Mouse (Mus musculus) cerebellum, adult 8-10 months (tissue): Measurements from ENCODE around the gene Acrbp.
"Not testable (repeated sequence)": the region's sequence is repeated elsewhere in the genome, so short reads cannot be mapped to it uniquely, and the experiment has no call there.

Experiments used
- DNase-seq: peaks from one replicate; pipeline ENCODE4 v3.0.0; 2022

Acrbp gene

DNA sequence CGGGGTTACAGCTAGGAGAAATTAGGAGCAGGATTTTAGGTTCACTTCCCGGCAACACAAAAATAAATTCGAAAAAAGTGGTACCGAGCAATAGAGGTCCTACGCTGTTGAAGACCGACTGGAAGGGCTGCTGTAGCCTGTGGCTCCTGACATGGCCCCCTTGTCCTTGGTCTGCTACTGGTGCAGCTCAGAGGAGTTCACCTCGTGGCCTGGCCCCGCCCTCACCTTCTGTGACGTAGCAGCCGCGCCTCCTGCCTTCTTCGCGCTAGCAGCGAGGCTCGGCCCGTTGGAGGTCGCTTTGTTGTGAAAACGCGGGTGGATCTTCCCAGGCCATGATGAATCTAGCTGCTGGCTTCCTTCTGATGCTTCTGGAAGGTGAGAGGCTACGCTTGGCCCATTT is at the start of gene Acrbp:
Acrbp (plus strand) TSS at position 12 of the 400 bp plus-strand sequence.
- no peak for DNase-seq

DNA sequence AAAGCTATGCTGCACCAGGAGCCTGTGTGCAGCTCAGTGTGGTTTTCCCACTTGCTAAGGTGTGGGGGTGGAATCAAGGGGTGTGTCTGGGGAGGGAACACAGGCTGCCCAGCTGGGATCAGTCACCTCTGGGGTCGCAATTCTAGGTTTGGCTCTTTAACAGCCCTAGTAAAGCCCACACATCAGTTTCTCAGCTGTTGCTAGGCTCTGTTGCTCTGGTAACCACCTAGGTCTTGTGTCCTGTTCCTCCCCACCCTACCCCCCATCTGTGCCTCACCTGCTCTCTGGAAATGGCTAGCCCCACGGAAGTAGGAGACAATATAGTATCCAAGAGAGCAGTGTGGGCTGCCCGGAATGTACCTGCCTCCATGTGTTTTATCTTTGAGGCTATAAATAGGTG is 45.8 kb upstream of the Acrbp start:
- no peak for DNase-seq

DNA sequence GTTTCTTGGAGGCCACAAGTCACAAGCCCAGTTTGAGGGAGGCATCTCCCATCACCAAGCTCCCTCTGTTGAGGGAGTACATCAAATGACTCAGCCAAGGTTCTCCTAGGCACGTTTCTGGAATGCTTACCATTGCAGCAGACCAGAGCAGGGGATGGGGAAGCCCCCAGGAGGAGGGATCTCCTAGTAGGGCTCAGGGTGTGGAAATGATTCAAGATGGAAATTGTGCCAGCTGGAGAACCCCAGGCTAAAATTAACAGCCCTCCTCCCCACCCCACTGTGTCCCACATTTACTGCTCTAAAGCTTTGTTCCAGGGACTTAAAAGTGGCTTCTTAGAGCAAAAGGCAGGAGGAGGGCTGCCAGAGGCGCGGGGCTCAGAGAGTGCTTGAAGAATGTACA is 44.4 kb upstream of the Acrbp start:
- no peak for DNase-seq

DNA sequence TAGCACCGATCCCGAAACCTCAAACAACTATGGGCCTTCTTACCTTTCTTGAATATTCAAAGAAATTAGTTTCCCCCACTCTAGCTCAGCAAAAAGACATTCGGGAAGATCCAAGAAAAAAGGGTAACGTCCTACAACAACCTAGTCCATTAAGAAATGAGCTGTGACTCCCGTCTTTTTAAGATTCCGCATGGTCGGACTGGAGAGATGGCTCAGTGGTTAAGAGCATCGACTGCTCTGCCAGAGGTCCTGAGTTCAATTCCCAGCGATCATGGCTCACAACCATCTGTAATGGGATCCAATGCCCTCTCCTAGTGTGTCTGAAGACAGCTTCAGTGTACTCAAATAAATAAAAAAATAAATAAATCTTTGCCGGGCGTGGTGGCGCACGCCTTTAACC is 41.4 kb upstream of the Acrbp start:
- DNase-seq, result no peak

DNA sequence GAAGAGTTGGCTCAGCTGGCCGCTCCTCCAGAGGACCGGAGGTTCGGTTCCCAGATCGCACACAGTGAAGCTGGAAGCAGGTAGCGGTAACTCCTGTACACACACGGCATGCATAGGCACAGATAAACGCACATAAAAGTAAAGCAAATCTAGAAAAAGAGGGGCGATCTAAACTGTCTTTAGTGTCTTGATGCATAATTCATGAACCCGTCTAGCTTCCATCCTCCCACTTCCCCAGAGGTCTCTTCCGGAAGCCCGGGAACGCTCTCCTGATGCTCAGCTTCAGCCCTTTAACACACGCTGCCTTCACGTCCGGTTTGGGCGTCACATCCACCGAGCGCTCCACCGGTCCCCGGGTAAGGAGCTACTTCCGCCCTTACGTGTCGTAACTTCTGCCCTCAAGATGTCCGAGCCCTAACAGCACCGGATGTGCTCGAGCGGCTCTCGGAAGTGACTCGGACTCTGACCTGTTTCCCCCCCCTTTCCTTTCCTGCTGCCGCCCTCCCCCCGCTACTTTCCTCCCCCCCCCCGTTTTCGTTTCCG is 40.8 kb upstream of the Acrbp start:
- DNase-seq, result peak; percentile 96

DNA sequence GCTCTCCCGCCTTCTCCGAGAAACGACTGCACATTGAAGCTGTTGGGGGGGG is 40.5 kb upstream of the Acrbp start, which contains the start of gene Zfp384:
Zfp384 (plus strand) TSS at position 17 of the 52 bp plus-strand sequence.
- no peak for DNase-seq

DNA sequence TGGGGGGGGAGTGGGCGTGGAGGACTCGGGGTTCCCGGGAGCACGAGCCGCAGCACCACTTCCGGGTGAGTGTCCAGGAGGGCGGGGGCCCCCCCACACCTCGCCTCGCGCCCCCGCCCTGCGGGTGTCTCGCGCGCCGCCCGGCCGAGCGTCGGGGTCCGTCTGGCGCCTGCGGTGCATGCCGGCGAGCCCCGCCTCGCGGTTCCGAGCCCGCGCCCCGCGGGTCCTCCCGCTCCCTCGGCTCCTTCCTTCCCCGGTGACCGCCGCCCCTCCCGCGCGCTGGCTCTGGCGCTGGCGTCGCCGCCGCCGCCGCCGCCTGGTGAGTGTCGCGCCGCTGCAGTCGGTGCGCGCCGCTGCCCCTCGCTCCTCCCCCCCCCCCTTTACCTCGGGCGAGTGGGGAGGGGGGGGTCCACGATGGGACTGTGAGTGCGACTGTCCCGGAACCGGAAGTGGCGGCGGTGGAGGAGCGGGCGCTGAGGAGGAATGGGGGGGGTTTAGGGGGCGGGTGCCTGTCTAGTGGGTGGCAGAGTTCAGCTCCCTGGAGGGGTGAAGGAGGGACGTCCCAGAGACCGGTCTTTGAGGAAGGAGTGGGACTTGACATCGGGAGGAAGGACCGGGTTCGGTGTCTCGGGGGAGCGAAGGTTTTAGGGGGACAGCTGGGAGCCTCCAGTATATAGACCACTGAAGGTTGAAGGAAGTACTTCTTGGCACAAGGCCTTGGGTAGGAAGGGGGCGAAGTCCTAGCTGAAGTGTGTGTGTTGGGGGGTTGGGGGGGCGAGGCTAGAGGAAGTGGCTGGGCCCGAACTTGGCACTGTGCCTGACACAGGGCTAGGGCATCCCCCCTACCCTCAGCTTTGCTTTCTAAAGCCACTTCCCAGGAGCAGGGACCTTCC is 40.1 kb upstream of the Acrbp start:
- peak; percentile 69 for DNase-seq

DNA sequence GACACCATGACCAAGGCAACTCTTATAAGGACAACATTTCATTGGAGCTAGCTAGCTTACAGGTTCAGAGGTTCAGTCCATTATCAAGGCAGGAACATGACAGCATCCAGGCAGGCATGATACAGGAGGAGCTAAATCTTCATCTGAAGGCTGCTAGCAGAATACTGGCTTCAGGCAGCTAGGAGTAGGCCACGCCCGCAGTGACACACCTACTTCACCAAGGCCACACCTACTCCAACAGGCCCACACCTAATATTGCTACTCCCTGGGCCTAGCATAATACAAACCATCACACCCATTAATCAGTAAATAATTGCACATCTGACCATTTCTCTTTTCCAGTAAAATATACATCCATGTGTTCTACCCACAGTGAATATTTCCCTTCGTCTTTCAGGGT is 31.8 kb upstream of the Acrbp start:
- no peak for DNase-seq

DNA sequence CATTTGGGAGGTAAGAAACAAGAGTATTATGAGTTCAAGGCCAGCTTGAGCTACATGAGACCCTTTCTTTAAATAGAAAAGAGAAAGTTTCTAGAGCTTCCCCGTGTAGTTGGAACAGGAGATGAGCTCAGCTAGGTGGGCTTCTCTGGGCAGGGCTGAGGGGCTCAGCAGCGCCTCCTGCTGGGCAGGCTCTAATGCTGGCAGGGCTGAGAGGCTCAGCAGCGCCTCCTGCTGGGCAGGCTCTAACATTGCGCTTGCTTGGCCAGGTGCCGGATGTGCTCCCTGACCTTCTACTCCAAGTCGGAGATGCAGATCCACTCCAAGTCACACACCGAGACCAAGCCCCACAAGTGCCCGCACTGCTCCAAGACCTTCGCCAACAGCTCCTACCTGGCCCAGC is 19.0 kb upstream of the Acrbp start:
- DNase-seq, result peak; percentile 36

DNA sequence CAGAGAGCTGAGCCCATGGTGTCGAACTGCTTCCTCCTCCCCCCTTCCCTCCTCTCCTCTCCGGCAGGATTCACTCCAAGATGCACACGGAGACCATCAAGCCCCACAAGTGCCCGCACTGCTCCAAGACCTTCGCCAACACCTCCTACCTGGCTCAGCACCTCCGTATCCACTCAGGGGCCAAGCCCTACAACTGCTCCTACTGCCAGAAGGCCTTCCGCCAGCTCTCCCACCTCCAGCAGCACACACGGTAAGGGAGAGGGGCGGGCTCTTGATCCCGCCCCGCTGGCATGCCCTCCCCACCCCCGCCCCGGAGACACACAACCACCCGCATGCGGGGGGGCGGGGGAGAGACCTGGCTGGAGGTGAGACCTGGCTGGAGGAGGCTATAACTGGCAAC is 17.9 kb upstream of the Acrbp start:
- no peak for DNase-seq

DNA sequence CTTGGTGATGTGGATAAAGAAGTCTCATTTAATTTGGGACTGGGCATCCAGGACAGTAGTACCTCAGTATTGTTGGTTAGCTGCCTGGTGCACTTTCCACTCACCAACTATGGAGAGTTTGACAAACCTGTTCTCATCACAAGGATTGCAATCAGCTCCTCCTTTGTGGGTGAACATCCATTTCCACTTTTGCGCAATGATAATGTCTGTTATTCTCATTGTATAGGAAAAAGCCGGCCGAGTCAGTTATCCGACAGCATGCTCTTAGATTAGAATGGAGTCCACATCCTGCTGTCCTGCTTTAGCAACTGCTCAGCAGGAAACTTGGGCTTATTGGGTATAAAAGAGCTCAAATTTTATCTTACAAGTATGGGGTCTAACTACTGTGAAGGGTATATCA is 10.8 kb upstream of the Acrbp start:
- DNase-seq, result no peak

DNA sequence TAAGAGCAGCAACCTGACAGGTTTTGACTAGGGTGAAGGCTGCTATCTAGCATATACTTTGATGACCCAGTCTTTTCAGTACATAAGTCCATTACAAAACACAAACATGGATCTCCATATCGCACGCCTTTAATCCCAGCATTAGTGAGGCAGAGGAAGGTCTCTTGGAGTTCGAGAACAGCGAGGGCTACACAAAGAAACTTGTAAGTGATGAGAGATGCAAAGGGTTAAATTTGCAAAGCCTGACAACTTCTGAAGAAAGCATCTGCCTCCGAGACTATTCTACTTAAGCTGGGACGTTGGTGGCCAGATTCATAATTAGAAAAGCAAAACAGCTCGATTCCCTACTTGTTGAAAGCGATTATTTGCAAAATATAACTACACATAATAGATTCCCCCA is 10.4 kb upstream of the Acrbp start:
- DNase-seq, result no peak

DNA sequence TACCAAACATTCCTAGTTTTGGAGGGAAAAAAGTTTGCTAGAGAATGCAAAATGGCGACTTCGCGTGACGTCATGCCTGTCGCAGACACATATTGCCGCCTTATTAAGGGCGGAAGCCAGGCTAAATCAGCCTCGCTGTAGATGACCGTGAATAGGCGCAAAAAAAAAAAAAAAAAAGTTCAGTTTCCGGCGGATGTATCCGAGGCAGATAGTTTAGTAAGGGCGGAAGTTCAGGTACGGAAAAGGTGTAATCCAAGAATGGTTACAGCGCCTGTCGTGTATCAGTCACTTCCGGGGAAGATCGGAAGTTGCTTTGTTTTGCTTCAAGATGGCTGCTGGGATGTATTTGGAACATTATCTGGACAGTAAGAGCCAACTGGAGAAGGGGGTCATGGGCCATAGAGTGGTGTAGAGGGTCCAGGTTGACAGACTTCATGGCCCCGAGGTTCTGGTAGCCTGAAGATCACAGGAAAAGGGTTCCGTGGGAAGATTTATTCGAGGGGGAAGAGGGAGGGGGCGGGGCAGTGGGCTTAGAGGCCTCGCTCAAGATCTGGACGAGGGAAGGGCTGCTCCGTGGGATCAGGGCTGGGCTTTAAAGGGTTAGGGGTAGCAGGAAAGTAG is 9.8 kb upstream of the Acrbp start, which contains the start of gene Ing4:
Ing4 (plus strand) TSS at position 228 of the 621 bp plus-strand sequence.
- DNase-seq, result peak; percentile 84

DNA sequence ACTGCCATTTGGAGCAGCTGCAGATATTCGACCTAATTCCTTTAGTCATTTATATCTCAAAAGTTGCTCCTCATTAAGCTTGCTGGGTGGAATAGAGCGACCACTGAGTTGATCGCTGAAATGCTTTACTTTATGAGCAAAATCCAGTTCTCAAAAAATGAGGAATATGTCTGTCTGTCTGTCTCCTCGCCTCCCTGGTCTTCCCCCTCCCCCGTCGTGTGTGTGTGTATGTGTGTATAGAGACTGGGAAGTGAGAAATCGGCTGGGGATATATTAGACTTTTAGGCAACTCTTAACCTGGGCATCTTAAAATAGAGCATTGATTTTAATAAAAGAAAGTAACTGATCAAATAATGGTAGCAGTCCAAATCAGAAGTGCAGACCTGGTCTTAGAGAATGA is 9.3 kb upstream of the Acrbp start:
- DNase-seq, result no peak

DNA sequence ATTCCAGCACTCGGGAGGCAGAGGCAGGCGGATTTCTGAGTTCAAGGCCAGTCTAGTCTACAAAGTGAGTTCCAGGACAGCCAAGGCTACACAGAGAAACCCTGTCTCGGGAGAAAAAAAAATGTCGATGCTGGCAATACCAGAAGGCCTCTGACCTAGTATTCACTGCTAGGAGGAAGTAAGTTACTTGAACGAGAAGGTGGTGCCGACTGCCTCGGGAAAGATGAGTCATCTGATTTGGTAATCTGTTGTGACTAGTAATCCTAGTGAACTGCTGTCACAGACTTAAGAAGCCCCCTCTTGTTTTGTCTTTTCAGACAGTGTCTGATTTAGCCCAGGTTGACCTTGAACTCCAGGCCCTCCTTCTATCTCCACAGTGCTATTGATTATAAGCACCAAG is 8.4 kb upstream of the Acrbp start:
- no peak for DNase-seq

DNA sequence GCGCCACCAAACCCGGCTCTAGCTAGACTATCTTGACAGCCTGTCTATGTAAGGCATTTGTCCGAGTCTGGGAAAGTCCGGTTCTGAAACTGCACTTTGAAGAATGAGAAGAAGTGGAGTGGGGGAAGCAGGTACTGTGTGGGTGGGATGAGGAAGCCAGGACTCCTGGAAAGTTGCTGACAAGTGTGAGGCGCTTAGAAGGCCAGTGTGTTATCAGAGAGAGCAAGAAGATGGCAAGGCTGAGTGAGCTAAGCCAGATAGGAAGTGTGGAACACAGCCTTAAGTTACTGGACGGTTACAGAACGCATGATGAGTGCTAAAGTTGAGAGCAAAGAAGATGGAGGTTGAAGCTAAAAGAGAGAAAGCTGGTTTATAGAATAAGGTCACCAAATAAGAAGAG is 7.4 kb upstream of the Acrbp start:
- DNase-seq, result no peak

DNA sequence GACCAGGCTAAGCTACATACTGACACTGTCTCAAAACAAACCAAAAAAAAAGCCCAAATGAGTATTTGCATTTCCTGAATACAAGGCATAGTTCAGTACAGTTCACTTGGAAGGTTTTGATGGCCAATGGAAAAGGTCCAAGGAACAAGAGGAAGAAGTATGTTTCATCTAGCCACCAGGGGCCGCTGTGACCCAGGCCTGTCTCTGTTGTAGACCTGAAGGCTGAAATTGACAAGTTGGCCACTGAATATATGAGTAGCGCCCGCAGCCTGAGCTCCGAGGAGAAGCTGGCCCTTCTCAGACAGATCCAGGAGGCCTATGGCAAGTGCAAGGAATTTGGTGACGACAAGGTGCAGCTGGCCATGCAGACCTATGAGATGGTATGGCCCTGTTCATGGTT is 2.8 kb upstream of the Acrbp start:
- peak; percentile 85 for DNase-seq

DNA sequence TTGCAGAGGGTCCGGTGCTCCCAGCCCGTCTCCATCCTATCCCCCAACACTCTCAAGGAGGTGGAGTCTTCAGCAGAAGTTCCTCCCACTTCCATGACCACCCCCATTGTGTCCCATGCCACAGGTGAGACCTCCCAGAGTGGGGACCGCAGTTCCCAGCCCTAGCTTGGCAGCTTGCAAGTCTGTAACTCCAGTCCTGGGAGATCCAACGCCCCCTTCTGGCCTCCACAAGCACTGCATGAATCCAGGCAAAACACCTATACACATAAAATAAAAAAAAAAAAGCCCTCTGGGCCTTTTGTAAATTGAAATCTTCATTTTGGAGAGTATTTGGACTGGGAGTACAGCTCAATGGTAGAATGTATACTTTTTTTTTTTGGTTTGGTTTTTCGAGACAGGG is 1.7 kb downstream of the Acrbp start:
- no peak for DNase-seq

DNA sequence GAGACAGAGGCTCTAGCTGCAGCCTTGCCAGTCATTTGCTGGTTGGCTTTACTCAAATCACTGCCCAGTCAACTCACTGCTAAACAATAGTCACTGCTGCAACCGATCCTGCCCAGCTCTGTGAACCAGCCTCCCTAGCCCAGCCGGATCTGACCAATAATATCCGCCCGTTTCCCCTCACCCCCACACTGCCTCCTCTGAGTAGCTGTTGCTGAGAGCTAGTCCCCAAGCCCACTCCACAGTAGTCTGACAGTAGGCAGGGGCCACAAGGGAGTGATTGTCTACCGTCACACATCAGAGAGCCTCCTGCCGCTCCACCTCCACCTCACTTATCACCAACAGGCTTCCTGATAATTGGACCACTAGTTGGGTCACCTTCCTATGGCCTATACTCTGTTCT is 12.0 kb downstream of the Acrbp start:
- no peak for DNase-seq

DNA sequence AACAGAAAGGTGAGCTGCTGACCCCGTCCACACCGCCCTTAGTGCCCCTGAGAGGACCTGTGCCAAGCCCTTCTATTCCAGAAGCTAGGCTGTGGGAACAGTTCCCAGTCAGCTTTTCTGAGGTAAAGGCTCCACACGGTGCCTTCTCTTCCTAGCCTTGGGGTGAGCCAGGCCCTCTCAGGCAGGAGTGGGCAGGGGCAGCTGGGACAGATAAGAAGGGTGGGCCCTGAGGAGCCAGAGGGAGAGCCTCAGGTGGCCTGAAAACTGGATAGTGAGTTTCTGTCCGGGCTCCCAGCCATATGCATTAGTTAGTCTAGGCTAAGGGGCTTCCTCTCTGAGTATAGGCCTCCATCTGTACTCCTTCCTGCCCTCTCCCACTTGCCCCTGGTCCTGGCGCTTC is 13.0 kb downstream of the Acrbp start:
- DNase-seq, result no peak

DNA sequence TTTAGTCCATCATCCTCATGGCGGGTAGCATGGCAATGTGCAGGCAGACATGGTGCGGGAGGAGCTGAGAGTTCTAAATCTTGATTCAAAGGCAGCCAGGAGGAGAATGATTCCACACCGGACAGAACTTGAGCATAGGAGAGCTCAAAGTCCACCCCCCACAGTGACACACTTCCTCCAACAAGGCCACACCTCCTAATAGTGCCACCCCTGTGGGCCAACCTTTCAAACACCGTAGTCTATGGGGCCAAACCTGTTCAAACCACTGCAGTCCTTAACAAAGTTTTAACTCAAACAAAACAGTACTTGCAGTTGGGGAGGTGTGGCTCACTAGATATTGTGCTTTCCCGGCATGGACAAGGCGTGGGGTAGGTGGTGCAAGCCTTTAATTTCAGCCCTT is 14.4 kb downstream of the Acrbp start:
- no peak for DNase-seq

DNA sequence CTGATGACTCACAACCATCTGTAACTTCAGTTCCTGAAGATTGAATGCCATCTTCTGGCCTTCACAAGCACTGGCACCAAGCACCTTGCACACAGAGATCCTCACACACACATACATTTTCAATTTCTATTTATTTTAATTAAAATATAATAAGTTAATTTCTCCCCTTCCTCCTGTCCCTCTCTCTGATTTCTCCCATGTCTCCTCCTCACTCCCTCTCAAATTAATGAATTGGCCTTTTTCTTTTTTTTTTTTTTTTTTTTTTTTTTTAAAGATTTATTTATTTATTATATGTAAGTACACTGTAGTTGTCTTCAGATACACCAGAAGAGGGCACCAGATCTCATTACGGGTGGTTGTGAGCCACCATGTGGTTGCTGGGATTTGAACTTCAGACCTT is 15.7 kb downstream of the Acrbp start:
- not testable (repeated sequence) for DNase-seq

DNA sequence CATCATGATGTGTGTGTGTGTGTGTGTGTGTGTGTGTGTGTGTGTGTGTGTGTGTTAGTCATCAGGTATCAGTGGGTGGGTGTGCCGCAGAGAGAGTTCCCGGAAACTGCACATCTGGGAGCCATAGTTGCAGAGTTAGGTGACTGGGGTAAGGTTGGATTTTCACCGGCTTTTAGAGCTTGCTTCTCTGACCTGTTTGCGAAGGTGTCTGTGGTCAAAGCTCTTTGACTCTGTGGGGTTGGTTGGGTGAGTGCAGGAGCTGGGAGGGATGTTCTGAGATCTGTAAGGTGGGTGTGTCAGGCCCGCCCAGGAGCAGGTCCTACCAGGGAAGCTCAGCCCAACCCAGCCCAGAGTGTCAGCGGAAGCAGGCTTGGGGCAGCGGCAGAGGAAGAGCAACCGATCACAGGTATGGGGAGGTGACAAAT is 18.1 kb downstream of the Acrbp start, which contains the start of gene Lpar5:
Lpar5 (plus strand) TSS at position 350 of the 425 bp plus-strand sequence.
- DNase-seq, result no peak

DNA sequence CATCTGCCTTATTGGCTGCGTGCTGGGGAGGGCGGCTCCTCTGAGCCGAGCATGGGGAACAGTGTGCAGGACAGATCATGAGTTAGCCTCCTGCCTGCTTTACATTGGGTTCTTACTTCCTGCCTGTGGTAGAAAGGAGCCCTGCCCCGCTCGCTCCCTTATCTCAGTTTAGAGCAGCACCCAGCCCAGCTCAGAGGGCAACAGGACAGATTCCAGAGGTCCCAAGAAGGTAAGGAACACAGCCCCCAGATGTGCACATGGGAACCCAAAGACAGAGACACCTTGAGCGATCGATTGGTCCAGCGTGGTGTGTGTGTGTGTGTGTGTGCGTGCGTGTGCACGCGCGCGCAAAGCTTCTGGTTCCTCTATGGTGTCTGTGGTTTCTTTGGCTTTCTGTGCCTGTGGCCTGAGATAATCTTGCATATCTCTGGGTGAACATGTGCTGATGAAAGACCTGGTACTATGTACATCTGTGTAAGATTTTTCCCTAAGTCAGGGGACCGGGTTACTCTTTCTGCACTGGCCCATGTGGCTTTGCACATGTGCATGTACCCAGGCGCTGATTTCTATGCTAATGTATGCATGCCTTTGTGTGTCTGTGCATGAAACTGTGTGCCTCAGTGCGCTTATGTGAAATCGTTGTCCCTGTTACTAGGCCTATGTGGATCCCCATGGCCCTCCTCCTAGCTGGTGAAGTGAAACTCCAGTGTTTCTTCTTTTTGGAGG is 21.8 kb downstream of the Acrbp start:
- DNase-seq, result no peak
